Mouse (Mus musculus): ENCODE results near the gene Ifrd2. TPM values are rescaled to one million over a fixed set of nuclear protein-coding genes. Genes with fewer than 3 reads are reported as not detected.

Gene Ifrd2
- polyA plus RNA-seq, 1 experiment from 2014 or later: 55.8 TPM

DNA sequence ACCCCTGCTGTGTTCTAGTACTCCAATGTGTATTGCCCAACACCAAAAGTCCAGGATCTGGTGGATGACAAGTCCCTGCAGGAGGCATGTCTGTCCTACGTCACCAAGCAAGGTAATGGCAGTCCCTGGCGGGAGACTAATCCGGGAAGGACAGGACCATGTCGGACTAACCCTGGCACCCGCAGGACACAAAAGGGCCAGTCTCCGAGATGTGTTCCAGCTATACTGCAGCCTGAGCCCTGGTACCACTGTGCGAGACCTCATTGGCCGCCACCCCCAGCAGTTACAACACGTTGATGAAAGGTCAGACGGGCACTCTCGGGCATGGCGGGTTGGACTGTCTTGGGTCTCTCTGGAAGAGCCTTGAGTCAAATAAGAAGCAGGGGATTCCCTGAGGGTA, 42.7 kb upstream of the Ifrd2 start:
- Histone ChIP-seq H3K4me2 (no peak overlapping the region), H3K4me1 (peaks cover 48% of the 10 kb centered on the region), H3K27ac (no peak overlapping the region), H3K9me3 (replicated peaks) (no peaks in the 10 kb centered on the region), H3K27me3 (no peaks in the 10 kb centered on the region; the same call in 1 of the 2 replicates), H3K36me3 (peaks cover 29% of the 10 kb centered on the region), H3K9ac (no peak overlapping the region), H3K4me3 (replicated peaks) (no peak overlapping the region)
- 93% methylated on average over 12 of the region's 12 CpGs for WGBS
- no peak for ATAC-seq (replicated peaks; ENCODE audit: low FRiP score)

- 93% methylated on average over 10 of the region's 10 CpGs for WGBS
- no peak for ATAC-seq (replicated peaks; ENCODE audit: low FRiP score)
- peaks cover 24% of the 10 kb centered on the region for H3K36me3 ChIP-seq
- H3K9ac ChIP-seq: no peak overlapping the region
- H3K4me1 ChIP-seq: peaks cover 49% of the 10 kb centered on the region
- H3K4me2 ChIP-seq: no peak overlapping the region
- H3K27ac ChIP-seq: no peak overlapping the region
- no peaks in the 10 kb centered on the region for H3K9me3 ChIP-seq (replicated peaks)
- no peaks in the 10 kb centered on the region; the same call in 1 of the 2 replicates for H3K27me3 ChIP-seq
- no peak overlapping the region for H3K4me3 ChIP-seq (replicated peaks)
Measured at GRCm38 (mm10) chr9:107545199-107545598, 42.2 kb upstream of the Ifrd2 start.

- ATAC-seq (replicated peaks; ENCODE audit: low FRiP score): no peak
- Histone ChIP-seq H3K9ac (no peak overlapping the region), H3K4me3 (replicated peaks) (no peak overlapping the region), H3K27ac (no peak overlapping the region), H3K4me1 (peaks cover 49% of the 10 kb centered on the region), H3K36me3 (peaks cover 24% of the 10 kb centered on the region), H3K27me3 (no peaks in the 10 kb centered on the region; the same call in 1 of the 2 replicates), H3K9me3 (replicated peaks) (no peaks in the 10 kb centered on the region), H3K4me2 (no peak overlapping the region)
- WGBS: 9% methylated on average over 3 of the region's 3 CpGs
Measured at GRCm38 (mm10) chr9:107545602-107546001, 41.8 kb upstream of the Ifrd2 start.

DNA sequence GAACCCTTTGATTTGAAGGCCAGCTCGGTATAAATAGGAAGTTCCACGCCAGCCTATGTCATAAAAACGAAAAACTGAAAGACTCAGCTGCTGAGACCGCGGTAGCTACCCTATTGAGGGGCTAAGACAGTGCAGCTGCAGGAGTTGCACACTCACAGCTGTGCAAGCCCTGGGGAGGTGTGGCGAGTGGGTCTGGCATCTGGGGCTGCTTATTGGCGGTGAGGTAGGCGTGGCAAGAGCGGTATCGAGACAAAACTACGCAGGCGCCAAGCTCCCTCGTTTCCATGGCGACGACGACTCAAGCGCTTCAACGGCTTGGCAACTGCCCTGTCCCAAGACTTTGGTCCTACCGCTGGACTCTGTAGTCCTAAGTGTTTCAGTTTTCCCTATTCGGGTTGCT, 40.4 kb upstream of the Ifrd2 start, which contains the start of gene Zmynd10:
Zmynd10 (plus strand) TSS at position 273 of the 400 bp plus-strand sequence.
- peaks cover 52% of the 10 kb centered on the region for H3K4me1 ChIP-seq
- H3K27ac ChIP-seq: peak within 1 kb of the TSS; percentile 63
- H3K4me3 ChIP-seq (replicated peaks): peak within 1 kb of the TSS; percentile 19

GRCm38 (mm10) chr9:107547957-107548356, 39.5 kb upstream of the Ifrd2 start:
- H3K27me3 ChIP-seq: no peaks in the 10 kb centered on the region; the same call in 1 of the 2 replicates
- H3K36me3 ChIP-seq: peaks cover 24% of the 10 kb centered on the region
- no peak overlapping the region for H3K4me3 ChIP-seq (replicated peaks)
- H3K9ac ChIP-seq: no peak overlapping the region
- no peak for ATAC-seq (replicated peaks; ENCODE audit: low FRiP score)
- no peak overlapping the region for H3K27ac ChIP-seq
- 85% methylated on average over 5 of the region's 5 CpGs for WGBS
- H3K4me2 ChIP-seq: no peak overlapping the region
- H3K4me1 ChIP-seq: peaks cover 54% of the 10 kb centered on the region
- no peaks in the 10 kb centered on the region for H3K9me3 ChIP-seq (replicated peaks)

More for the DNA sequence above, 40.4 kb upstream of the Ifrd2 start, which contains the start of gene Zmynd10:
- no peak within 1 kb of the TSS for H3K9ac ChIP-seq
- peak; percentile 57 for ATAC-seq (replicated peaks; ENCODE audit: low FRiP score)
- peaks cover 24% of the 10 kb centered on the region for H3K36me3 ChIP-seq
- no peaks in the 10 kb centered on the region for H3K9me3 ChIP-seq (replicated peaks)
- WGBS: 3% methylated on average over 20 of the region's 20 CpGs
- H3K4me2 ChIP-seq: peak within 1 kb of the TSS; percentile 54
- H3K27me3 ChIP-seq: no peaks in the 10 kb centered on the region; the same call in 1 of the 2 replicates

GRCm38 (mm10) chr9:107548820-107549219, 38.6 kb upstream of the Ifrd2 start:
- Histone ChIP-seq H3K27ac (no peak overlapping the region), H3K36me3 (peaks cover 20% of the 10 kb centered on the region), H3K4me1 (peaks cover 61% of the 10 kb centered on the region), H3K4me3 (replicated peaks) (no peak overlapping the region), H3K4me2 (no peak overlapping the region), H3K9ac (no peak overlapping the region), H3K9me3 (replicated peaks) (no peaks in the 10 kb centered on the region), H3K27me3 (no peaks in the 10 kb centered on the region; the same call in 1 of the 2 replicates)
- no peak for ATAC-seq (replicated peaks; ENCODE audit: low FRiP score)
- WGBS: 81% methylated on average over 10 of the region's 10 CpGs

DNA sequence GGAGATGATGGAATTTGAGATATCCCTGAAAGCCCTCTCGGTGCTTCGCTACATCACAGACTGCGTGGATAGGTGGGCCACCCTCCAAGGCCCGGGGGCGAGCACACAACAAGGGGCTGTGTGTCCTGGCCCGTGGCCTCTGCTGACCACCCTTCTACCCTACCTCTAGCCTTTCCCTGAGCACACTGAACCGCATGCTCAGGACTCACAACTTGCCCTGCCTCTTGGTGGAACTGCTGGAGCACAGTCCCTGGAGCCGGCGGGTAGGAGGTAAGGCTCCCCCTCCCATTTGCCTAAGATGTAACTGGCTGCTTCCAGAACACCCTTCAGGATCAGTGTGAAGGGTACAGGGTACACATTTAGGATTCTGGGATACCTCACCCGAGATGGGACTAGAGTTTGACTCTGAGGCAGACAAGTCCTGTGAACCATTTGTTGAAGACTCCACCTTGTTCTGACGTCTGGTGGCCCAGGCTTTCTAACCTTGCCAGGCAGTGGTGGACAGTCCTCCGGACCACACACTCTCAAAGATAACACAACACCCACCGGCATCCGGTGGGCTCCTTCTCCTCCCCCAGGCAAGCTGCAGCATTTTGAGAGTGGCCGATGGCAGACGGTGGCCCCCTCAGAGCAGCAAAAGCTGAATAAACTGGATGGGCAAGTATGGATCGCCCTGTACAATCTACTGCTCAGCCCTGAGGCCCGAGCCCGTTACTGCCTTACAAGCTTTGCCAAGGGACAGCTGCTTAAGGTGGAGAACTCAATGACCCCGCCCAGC, 38.0 kb upstream of the Ifrd2 start:
- no peak overlapping the region for H3K4me2 ChIP-seq
- peaks cover 64% of the 10 kb centered on the region for H3K4me1 ChIP-seq
- no peak overlapping the region for H3K27ac ChIP-seq
- peaks cover 14% of the 10 kb centered on the region for H3K36me3 ChIP-seq
- ATAC-seq (replicated peaks; ENCODE audit: low FRiP score): no peak
- no peak overlapping the region for H3K9ac ChIP-seq
- H3K4me3 ChIP-seq (replicated peaks): no peak overlapping the region
- 80% methylated on average over 20 of the region's 20 CpGs for WGBS
- no peaks in the 10 kb centered on the region for H3K9me3 ChIP-seq (replicated peaks)
- no peaks in the 10 kb centered on the region; the same call in 1 of the 2 replicates for H3K27me3 ChIP-seq

GRCm38 (mm10) chr9:107550491-107551116, 36.8 kb upstream of the Ifrd2 start:
- Histone ChIP-seq H3K4me3 (replicated peaks) (peak overlapping the region; percentile 79), H3K36me3 (0 out of 2 replicates have a peak, but pooled peaks cover 4% of the 10 kb centered on the region), H3K27me3 (no peaks in the 10 kb centered on the region; the same call in 1 of the 2 replicates), H3K9ac (peak overlapping the region; percentile 52; the same call in 1 of the 2 replicates), H3K9me3 (replicated peaks) (no peaks in the 10 kb centered on the region), H3K27ac (peak overlapping the region; percentile 99), H3K4me2 (peak overlapping the region; percentile 70), H3K4me1 (peaks cover 64% of the 10 kb centered on the region)
- ATAC-seq (replicated peaks; ENCODE audit: low FRiP score): no peak
- 28% methylated on average over 23 of the region's 23 CpGs for WGBS

- peak; percentile 37 for ATAC-seq (replicated peaks; ENCODE audit: low FRiP score)
- Histone ChIP-seq H3K4me1 (peaks cover 70% of the 10 kb centered on the region), H3K27ac (peak within 1 kb of the TSS; percentile 99), H3K9ac (peak within 1 kb of the TSS; percentile 52), H3K27me3 (no peaks in the 10 kb centered on the region; the same call in 1 of the 2 replicates), H3K9me3 (replicated peaks) (no peaks in the 10 kb centered on the region), H3K4me3 (replicated peaks) (peak within 1 kb of the TSS; percentile 79), H3K4me2 (peak within 1 kb of the TSS; percentile 70), H3K36me3 (no peaks in the 10 kb centered on the region; the same call in 1 of the 2 replicates)
- 1% methylated on average over 63 of the region's 63 CpGs for WGBS
Measured at GRCm38 (mm10) chr9:107551117-107551889, 36.1 kb upstream of the Ifrd2 start, which contains the start of gene Rassf1. Rassf1 (plus strand) TSS chr9:107551555.

DNA sequence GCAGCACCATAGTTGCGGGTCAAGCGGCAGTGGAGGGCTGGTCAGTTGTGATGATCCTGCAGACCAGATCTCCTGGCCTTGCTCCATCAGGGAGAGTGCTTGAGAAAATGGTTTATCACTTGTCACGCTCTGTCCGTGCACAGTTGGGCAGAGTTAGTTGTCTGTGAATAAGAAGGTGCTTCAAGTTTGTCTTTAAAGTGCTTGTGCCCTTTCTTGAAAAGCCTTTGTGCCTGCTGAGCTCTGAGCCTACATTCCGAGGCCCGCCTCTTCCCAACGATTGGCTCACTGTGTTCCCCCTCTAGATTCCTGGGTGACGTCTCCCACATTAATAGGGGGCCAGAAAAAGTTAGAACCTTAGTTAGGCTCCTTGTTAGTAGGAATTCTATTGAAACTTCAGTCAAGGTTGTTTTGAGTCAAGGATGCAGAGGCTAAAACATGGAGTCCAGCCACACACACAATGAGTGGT, 35.5 kb upstream of the Ifrd2 start:
- Histone ChIP-seq H3K27ac (peak overlapping the region; percentile 99), H3K27me3 (no peaks in the 10 kb centered on the region; the same call in 1 of the 2 replicates), H3K4me2 (peak overlapping the region; percentile 70), H3K9me3 (replicated peaks) (no peaks in the 10 kb centered on the region), H3K9ac (peak overlapping the region; percentile 52), H3K36me3 (peaks cover 6% of the 10 kb centered on the region), H3K4me1 (peaks cover 69% of the 10 kb centered on the region), H3K4me3 (replicated peaks) (peak overlapping the region; percentile 79)
- 10% methylated on average over 8 of the region's 8 CpGs for WGBS
- ATAC-seq (replicated peaks; ENCODE audit: low FRiP score): no peak

DNA sequence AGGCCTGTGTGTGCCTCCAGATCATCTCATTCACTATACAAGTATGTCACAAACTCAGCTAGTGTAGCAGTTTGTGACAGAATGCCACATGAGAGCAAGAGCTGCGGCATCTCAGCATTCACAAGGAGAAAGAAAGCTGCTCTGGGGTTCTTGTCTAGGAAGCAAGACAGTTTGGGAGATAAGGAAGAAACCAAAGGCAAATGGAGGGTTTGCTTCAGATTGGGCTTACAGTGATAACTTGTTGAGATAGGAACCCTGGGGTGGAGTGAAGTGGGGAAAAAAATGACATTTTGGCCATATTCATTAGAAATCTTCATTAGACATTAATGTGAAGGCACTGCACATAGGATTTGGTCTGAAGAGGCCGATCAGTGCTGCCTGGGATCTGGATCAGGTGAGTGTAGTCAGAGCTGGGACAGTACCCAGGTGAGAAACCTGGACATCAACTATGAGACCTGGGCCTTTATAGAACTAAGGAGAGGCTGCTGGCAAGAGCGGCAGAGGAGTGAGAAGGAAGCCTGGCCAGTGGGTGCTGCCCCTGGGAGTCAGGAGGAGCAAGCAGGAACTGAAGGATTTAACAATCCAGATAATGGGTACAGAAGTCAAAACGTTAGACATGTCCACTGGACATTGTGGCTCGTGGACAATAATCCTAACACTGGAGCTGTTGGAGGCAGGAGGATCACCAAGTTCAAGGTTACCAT, 34.6 kb upstream of the Ifrd2 start:
- Histone ChIP-seq H3K27ac (peak overlapping the region; percentile 99), H3K4me1 (peaks cover 66% of the 10 kb centered on the region), H3K9me3 (replicated peaks) (no peaks in the 10 kb centered on the region), H3K36me3 (peaks cover 15% of the 10 kb centered on the region), H3K27me3 (no peaks in the 10 kb centered on the region; the same call in 1 of the 2 replicates), H3K9ac (peak overlapping the region; percentile 52), H3K4me2 (peak overlapping the region; percentile 70), H3K4me3 (replicated peaks) (peak overlapping the region; percentile 79)
- WGBS: 65% methylated on average over 5 of the region's 5 CpGs
- no peak for ATAC-seq (replicated peaks; ENCODE audit: low FRiP score)
